Mouse (Mus musculus) B cell, adult 2 months (primary cell): Measurements from ENCODE around the gene Dmrt2.

Source experiments
- DNase-seq, 2 experiments: peaks; one replicate each; pipeline ENCODE4 v3.0.0; 2022

Dmrt2 gene

GRCm38 (mm10) chr19:25672101-25672950 lies at the start of gene Dmrt2:
TSS of gene Dmrt2 (plus strand) at chr19:25672411.
- DNase-seq: peak; percentile 9 to 28

- DNase-seq: peak; percentile 67 to 72
These were observed 43.7 kb upstream of the Dmrt2 start for GRCm38 (mm10) chr19:25628490-25628889.

GRCm38 (mm10) chr19:25635119-25635518 lies 37.1 kb upstream of the Dmrt2 start:
- no peak for DNase-seq

- peak; percentile 47 to 64 for DNase-seq
These were observed 36.5 kb upstream of the Dmrt2 start for GRCm38 (mm10) chr19:25635622-25636244.

- no peak for DNase-seq
These were observed 33.3 kb upstream of the Dmrt2 start for GRCm38 (mm10) chr19:25638766-25639361.

GRCm38 (mm10) chr19:25641786-25642185 lies 30.4 kb upstream of the Dmrt2 start:
- DNase-seq: no peak

GRCm38 (mm10) chr19:25647136-25647535 lies 25.1 kb upstream of the Dmrt2 start:
- DNase-seq: no peak

- no peak for DNase-seq
These were observed 23.5 kb upstream of the Dmrt2 start for GRCm38 (mm10) chr19:25648701-25649100.

- no peak for DNase-seq
These were observed 21.7 kb upstream of the Dmrt2 start for GRCm38 (mm10) chr19:25650474-25650873.

GRCm38 (mm10) chr19:25652560-25652959 lies 19.7 kb upstream of the Dmrt2 start:
- DNase-seq: no peak

- DNase-seq: no peak
These were observed 18.0 kb upstream of the Dmrt2 start for GRCm38 (mm10) chr19:25654034-25654749.

- no peak for DNase-seq
These were observed 6.5 kb upstream of the Dmrt2 start for GRCm38 (mm10) chr19:25665486-25666339.

GRCm38 (mm10) chr19:25667836-25668235 lies 4.4 kb upstream of the Dmrt2 start:
- DNase-seq: no peak

- no peak for DNase-seq
These were observed 2.5 kb upstream of the Dmrt2 start for GRCm38 (mm10) chr19:25669593-25670248.

GRCm38 (mm10) chr19:25670571-25671285 lies 1.5 kb upstream of the Dmrt2 start:
- no peak for DNase-seq

- DNase-seq: no peak
These were observed 530 bp upstream of the Dmrt2 start for GRCm38 (mm10) chr19:25671681-25672080.

- DNase-seq: peak in 1 of 2 experiments; percentile 10
These were observed 1.2 kb downstream of the Dmrt2 start for GRCm38 (mm10) chr19:25673224-25674055.

GRCm38 (mm10) chr19:25674056-25674420 lies 1.8 kb downstream of the Dmrt2 start:
- DNase-seq: no peak

- no peak for DNase-seq
These were observed 2.5 kb downstream of the Dmrt2 start for GRCm38 (mm10) chr19:25674744-25675143.

GRCm38 (mm10) chr19:25675866-25676440 lies 3.7 kb downstream of the Dmrt2 start:
- no peak for DNase-seq
